Mouse (Mus musculus) heart, embryonic 10.5 days (tissue): ENCODE results near the gene Trim29. TPM values are rescaled to one million over a fixed set of nuclear protein-coding genes. Genes with fewer than 3 reads are reported as not detected.

Experiments
- DNase-seq: peaks from one replicate; pipeline ENCODE4 v3.0.0-alpha.2; 2017; ENCODE audit warnings: low spot score
- H3K27ac ChIP-seq: fragments of 300-500 bp; sonication (generic); 2 replicates; pipeline ENCODE4 v1.5.1; 2016; ENCODE audit warnings: mild to moderate bottlenecking
- H3K27me3 ChIP-seq: fragments of 300-500 bp; sonication (generic); 2 replicates; pipeline ENCODE4 v1.6.1; 2016; ENCODE audit warnings: mild to moderate bottlenecking; ENCODE audit not compliant: poor library complexity, insufficient read depth, severe bottlenecking
- H3K36me3 ChIP-seq: fragments of 300-500 bp; sonication (generic); 2 replicates; pipeline ENCODE4 v1.6.1; 2016; ENCODE audit warnings: mild to moderate bottlenecking, moderate library complexity
- H3K4me1 ChIP-seq: fragments of 300-500 bp; sonication (generic); 2 replicates; pipeline ENCODE4 v1.6.1; 2016; ENCODE audit warnings: mild to moderate bottlenecking
- H3K4me3 ChIP-seq: fragments of 300-500 bp; sonication (generic); 2 replicates; pipeline ENCODE4 v1.5.1; 2016; ENCODE audit warnings: mild to moderate bottlenecking, moderate library complexity
- H3K9me3 ChIP-seq: fragments of 300-500 bp; sonication (generic); 2 replicates; pipeline ENCODE4 v1.6.1; 2016; ENCODE audit warnings: mild to moderate bottlenecking, moderate library complexity
- WGBS: fragments of 180-500 bp; shearing (Covaris S2); methylation state at CpG from one replicate; pipeline ENCODE4 v1.1.7; 2016; 5-methylcytosine and 5-hydroxymethylcytosine counted together
- polyA plus RNA-seq: library from polyadenylated mRNA; unstranded; fragments of >200 nt; fragmentation: Nextera tagmentation; extraction: Ambion mirVana; gene quantifications from 2 replicates; pipeline ENCODE4 v1.2.1, GENCODE M21; 2016

Trim29 gene
- polyA plus RNA-seq, 1 experiment from 2014 or later: 0.88 TPM

GRCm38 (mm10) chr9:43284284-43284683 is 26.4 kb upstream of the Trim29 start:
- Histone ChIP-seq H3K4me3 (no peak overlapping the region), H3K27me3 (peaks cover 50% of the 10 kb centered on the region), H3K27ac (peak overlapping the region; percentile 36; the same call in 1 of the 2 replicates), H3K9me3 (no peaks in the 10 kb centered on the region), H3K4me1 (peaks cover 6% of the 10 kb centered on the region), H3K36me3 (no peaks in the 10 kb centered on the region)
- DNase-seq: peak; percentile 91
- 6% methylated on average over 6 of the region's 6 CpGs for WGBS

GRCm38 (mm10) chr9:43285281-43285680 is 25.4 kb upstream of the Trim29 start:
- Histone ChIP-seq H3K4me3 (no peak overlapping the region), H3K36me3 (no peaks in the 10 kb centered on the region), H3K27ac (no peak overlapping the region), H3K9me3 (no peaks in the 10 kb centered on the region), H3K4me1 (peaks cover 6% of the 10 kb centered on the region), H3K27me3 (peaks cover 50% of the 10 kb centered on the region)
- 80% methylated on average over 4 of the region's 4 CpGs for WGBS
- DNase-seq: no peak

- H3K4me3 ChIP-seq: peak overlapping the region; percentile 40
- 2% methylated on average over 20 of the region's 20 CpGs for whole genome bisulfite sequencing
- peak; percentile 87 for DNase-seq
- peaks cover 6% of the 10 kb centered on the region for H3K4me1 ChIP-seq
- no peaks in the 10 kb centered on the region for H3K36me3 ChIP-seq
- peak overlapping the region; percentile 36; the same call in 1 of the 2 replicates for H3K27ac ChIP-seq
- no peaks in the 10 kb centered on the region for H3K9me3 ChIP-seq
- H3K27me3 ChIP-seq: peaks cover 39% of the 10 kb centered on the region
Measured at GRCm38 (mm10) chr9:43286870-43287269, 23.8 kb upstream of the Trim29 start.

DNA sequence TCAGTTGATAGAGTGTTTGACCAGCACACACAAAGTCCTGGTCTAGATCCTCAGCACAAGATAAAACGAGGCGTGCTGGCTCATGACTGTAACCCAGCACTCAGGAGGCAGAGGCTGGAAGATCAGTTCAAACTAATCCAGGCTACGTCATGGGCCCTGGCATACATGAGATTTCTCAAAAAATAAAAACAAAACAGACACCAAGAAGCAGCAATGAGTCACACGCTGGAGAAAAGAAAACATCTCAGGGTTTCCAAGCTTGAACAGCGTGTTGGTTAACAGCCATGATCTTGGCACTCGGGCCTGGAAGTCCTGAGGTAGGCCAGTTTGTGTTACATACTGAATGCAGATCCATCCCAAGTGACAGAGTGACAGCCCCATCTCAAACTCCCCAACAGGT is 17.6 kb upstream of the Trim29 start:
- no peak for DNase-seq
- Histone ChIP-seq H3K4me1 (no peaks in the 10 kb centered on the region), H3K27ac (no peak overlapping the region), H3K36me3 (no peaks in the 10 kb centered on the region), H3K27me3 (0 out of 2 replicates have a peak, but pooled peaks cover 5% of the 10 kb centered on the region), H3K4me3 (no peak overlapping the region), H3K9me3 (no peaks in the 10 kb centered on the region)
- 86% methylated on average over 6 of the region's 6 CpGs for WGBS

DNA sequence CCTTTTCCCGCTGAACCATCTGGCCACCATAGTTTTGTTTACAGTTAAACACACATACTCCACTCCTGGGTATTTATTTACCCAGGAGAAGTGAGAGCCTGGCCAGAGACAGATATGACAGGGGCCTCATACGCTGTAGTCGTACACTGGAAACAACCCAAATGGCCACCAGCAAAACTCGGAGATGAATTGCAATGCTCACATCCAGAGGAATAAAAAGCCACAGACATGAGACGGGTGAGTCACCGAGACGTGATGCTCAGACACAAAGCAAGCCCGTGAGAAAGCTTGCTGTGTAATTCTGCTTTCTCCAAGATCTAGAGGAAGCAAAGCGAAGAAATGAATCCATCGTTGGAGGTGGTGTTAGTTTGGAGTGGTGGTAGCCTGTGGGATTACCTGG is 10.3 kb upstream of the Trim29 start:
- Histone ChIP-seq H3K4me3 (no peak overlapping the region), H3K9me3 (no peaks in the 10 kb centered on the region), H3K27ac (no peak overlapping the region), H3K4me1 (no peaks in the 10 kb centered on the region), H3K27me3 (peaks cover 16% of the 10 kb centered on the region), H3K36me3 (no peaks in the 10 kb centered on the region)
- 70% methylated on average over 10 of the region's 10 CpGs for WGBS
- DNase-seq: no peak

DNA sequence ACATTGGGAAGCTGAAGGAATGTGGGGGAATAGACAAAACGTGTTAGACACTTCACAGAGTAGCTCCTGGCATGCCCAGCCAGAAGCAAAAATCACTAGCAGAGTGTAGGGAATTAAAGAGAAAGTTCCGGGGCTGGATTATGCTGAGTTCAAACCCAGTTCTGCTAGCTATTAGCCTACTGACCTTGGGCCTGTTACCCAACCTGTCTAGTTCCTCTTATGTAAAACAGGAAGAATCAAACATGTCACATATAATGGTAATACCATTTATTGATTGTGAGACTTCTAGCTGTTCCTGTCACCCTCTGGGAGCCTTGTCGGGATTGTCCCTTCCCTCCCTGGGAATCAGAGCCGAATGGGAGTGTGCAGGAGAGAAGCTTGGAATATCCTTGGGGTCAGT is 7.7 kb upstream of the Trim29 start:
- H3K4me1 ChIP-seq: no peaks in the 10 kb centered on the region
- no peak for DNase-seq
- no peaks in the 10 kb centered on the region for H3K9me3 ChIP-seq
- H3K36me3 ChIP-seq: no peaks in the 10 kb centered on the region
- no peak overlapping the region for H3K4me3 ChIP-seq
- 71% methylated on average over 4 of the region's 4 CpGs for WGBS
- H3K27ac ChIP-seq: no peak overlapping the region
- H3K27me3 ChIP-seq: peaks cover 22% of the 10 kb centered on the region

DNA sequence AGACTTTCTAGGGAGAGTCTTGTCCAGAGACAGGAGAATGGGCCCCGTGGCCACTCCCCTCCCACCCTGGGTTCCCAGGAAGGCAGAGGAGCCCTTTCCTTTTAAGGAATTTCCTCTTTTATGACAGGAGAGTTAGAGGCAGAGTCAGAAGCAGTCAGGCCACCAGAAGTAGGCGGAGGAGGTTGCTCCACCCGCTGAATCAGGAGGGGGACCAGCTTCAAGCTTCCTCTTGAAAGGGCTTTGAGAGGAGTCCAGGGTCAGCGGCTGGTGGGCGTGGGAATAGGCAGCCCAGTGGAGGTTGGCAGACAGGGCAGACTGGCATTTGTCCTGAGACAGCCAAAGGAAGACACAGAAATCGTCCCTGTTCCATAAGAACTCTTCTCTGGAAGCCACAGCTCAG is 4.8 kb upstream of the Trim29 start:
- Histone ChIP-seq H3K27me3 (peaks cover 42% of the 10 kb centered on the region), H3K27ac (no peak overlapping the region), H3K9me3 (no peaks in the 10 kb centered on the region), H3K36me3 (no peaks in the 10 kb centered on the region), H3K4me3 (no peak overlapping the region), H3K4me1 (0 out of 2 replicates have a peak, but pooled peaks cover 2% of the 10 kb centered on the region)
- DNase-seq: no peak
- WGBS: 55% methylated on average over 6 of the region's 6 CpGs

DNA sequence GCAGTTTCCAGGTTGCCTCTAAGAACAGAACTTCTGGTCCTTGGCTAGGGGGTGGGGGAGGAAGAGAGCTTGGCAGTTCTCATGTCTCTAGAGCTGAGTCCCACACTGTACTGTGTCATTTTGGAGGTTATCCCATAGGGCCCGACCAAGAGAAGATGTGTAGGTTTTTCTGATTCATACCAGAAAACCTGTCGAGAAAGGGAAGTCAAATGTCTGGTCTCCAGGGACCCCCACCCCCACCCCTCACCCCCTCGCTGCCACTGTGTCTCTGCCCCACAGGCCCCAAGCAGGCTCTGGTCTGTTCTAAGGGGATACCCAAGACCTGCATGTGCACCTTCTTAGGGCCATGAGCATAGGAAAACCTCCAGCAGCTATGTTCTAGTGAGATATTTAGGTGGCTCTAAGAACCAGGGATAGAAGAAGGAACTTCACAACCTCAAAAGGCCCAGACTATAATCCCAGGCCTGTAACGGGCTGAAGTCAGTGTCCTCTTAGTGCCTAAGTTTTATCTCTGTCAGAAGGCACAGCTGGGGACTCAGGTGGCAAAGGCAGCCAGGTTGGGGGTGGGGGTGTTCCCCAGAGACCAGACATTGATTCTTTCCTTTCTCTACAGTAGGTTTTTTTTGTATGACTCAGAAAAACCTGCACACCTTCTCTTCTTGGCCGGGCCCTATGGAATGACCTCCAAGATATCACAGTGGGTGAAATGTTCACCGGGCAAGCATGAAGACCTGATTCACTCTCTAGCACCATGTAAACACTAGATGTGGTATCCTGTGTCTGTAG is 1.4 kb upstream of the Trim29 start:
- no peak overlapping the region for H3K27ac ChIP-seq
- peaks cover 57% of the 10 kb centered on the region for H3K27me3 ChIP-seq
- WGBS: 63% methylated on average over 6 of the region's 6 CpGs
- no peaks in the 10 kb centered on the region for H3K36me3 ChIP-seq
- H3K9me3 ChIP-seq: no peaks in the 10 kb centered on the region
- 0 out of 2 replicates have a peak, but pooled peaks cover 6% of the 10 kb centered on the region for H3K4me1 ChIP-seq
- DNase-seq: no peak
- no peak overlapping the region for H3K4me3 ChIP-seq

DNA sequence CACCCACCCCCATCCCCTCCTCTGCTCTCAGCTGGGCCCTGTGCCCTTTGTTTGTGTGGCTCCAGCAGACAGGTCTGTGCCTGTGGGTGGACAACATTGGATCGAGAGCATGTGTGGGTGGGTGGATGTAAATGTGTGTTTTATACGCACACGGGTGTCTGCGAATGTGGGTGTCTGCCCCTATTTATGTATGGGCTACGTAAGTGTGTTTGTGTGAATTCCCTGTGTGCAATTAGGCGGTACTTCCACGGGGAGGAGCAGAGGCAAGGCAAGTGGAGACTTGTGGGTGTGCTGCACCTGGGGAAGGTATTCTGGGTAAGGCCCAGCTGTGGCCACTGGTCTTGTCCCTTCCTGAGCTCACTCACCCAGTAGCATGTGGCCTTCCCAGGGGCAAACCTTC is 1.5 kb downstream of the Trim29 start:
- no peaks in the 10 kb centered on the region for H3K9me3 ChIP-seq
- DNase-seq: no peak
- H3K27ac ChIP-seq: no peak overlapping the region
- peaks cover 6% of the 10 kb centered on the region; the same call in 1 of the 2 replicates for H3K4me1 ChIP-seq
- peaks cover 72% of the 10 kb centered on the region for H3K27me3 ChIP-seq
- WGBS: 88% methylated on average over 7 of the region's 7 CpGs
- H3K36me3 ChIP-seq: no peaks in the 10 kb centered on the region
- no peak overlapping the region for H3K4me3 ChIP-seq

GRCm38 (mm10) chr9:43313805-43314204 is 3.2 kb downstream of the Trim29 start:
- no peaks in the 10 kb centered on the region for H3K36me3 ChIP-seq
- H3K9me3 ChIP-seq: no peaks in the 10 kb centered on the region
- no peak overlapping the region for H3K4me3 ChIP-seq
- 84% methylated on average over 3 of the region's 3 CpGs for WGBS
- DNase-seq: no peak
- H3K4me1 ChIP-seq: peaks cover 6% of the 10 kb centered on the region; the same call in 1 of the 2 replicates
- H3K27ac ChIP-seq: no peak overlapping the region
- H3K27me3 ChIP-seq: peaks cover 83% of the 10 kb centered on the region

DNA sequence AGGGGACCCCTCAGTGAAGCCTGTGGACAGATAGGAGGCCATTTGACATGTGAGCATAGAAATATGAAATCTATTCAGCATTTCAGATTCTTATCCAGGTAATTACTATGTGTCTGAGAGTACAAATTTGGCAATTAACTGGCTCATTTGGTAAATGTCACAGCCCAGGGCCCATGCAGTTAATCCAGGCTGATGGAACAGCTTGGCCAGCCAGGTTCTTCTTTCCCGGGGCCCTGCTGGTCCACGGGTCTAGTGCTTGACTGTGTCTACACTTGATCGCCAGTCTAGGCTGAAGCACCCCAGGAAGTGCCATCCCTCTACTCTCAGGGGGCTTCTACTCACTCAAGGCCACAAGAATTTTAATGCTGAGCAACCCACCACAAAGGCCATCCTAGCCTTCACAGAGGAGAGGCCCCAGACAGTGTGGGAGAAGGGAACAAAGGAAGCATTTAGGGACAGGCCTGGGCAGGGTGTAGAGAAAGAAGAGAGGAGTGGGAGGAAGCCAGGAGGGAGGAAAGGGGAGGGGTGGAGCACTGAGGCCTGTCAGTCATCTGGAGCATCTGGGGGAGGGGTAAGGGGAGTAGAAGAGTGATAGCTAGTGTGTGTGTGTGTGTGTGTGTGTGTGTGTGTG is 4.8 kb downstream of the Trim29 start:
- no peak overlapping the region for H3K4me3 ChIP-seq
- H3K27ac ChIP-seq: no peak overlapping the region; the same call in 1 of the 2 replicates
- H3K36me3 ChIP-seq: no peaks in the 10 kb centered on the region
- H3K27me3 ChIP-seq: peaks cover 74% of the 10 kb centered on the region
- 48% methylated on average over 3 of the region's 3 CpGs for WGBS
- DNase-seq: no peak
- peaks cover 6% of the 10 kb centered on the region; the same call in 1 of the 2 replicates for H3K4me1 ChIP-seq
- H3K9me3 ChIP-seq: no peaks in the 10 kb centered on the region

DNA sequence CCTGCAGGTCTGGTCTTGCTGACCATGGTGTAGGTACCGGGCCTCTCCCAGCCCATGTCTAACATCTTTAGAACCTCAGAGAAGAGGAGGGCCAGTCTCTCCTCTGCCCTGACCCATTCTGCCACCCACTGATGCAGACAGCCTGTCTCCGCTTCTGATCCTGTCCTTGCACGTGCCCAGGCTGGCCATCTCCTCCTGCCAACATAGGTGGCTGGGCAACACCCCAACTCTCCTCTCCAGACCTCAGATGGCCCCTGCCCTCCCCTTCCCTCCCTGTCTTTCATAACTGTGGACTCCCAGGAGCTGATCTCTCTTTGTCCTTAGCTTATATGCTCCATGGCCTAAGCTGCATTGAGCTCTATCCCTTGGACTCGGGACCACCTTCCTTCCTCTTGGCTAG is 5.8 kb downstream of the Trim29 start:
- Histone ChIP-seq H3K27ac (no peak overlapping the region), H3K36me3 (no peaks in the 10 kb centered on the region), H3K4me3 (no peak overlapping the region), H3K27me3 (peaks cover 64% of the 10 kb centered on the region), H3K9me3 (no peaks in the 10 kb centered on the region), H3K4me1 (peaks cover 3% of the 10 kb centered on the region; the same call in 1 of the 2 replicates)
- no peak for DNase-seq
- 89% methylated on average over 4 of the region's 4 CpGs for WGBS

GRCm38 (mm10) chr9:43318661-43319060 is 8.0 kb downstream of the Trim29 start:
- no peaks in the 10 kb centered on the region for H3K9me3 ChIP-seq
- 81% methylated on average over 10 of the region's 10 CpGs for WGBS
- no peak overlapping the region for H3K27ac ChIP-seq
- no peaks in the 10 kb centered on the region for H3K36me3 ChIP-seq
- H3K4me1 ChIP-seq: no peaks in the 10 kb centered on the region; the same call in 1 of the 2 replicates
- peaks cover 43% of the 10 kb centered on the region for H3K27me3 ChIP-seq
- H3K4me3 ChIP-seq: no peak overlapping the region
- DNase-seq: no peak
